Mouse (Mus musculus) testis, adult 2 months (tissue): ENCODE measurements around the gene Gm9964.

Experiments used
- CTCF ChIP-seq: fragments of 200-500 bp; IDR thresholded peaks from 2 replicates; pipeline ENCODE4 v1.5.1; 2012; ENCODE audit warnings: low read depth, mild to moderate bottlenecking, inconsistent platforms, low read length, moderate library complexity; ENCODE audit not compliant: control insufficient read depth, insufficient read depth, insufficient replicate concordance
- POLR2A ChIP-seq: fragments of 200-500 bp; IDR thresholded peaks from 2 replicates; pipeline ENCODE4 v1.6.1; 2012; ENCODE audit warnings: low read depth, mild to moderate bottlenecking, inconsistent platforms, low read length, moderate library complexity; ENCODE audit not compliant: control insufficient read depth

- no peak for TF ChIP-seq POLR2A
- TF ChIP-seq CTCF: no peak
Observed at GRCm38 (mm10) chr11:79299719-79300431, 3.2 kb upstream of the Gm9964 start.
